Comparison of ENCODE assay signal across 11 mouse cellular contexts in the genomic region with DNA sequence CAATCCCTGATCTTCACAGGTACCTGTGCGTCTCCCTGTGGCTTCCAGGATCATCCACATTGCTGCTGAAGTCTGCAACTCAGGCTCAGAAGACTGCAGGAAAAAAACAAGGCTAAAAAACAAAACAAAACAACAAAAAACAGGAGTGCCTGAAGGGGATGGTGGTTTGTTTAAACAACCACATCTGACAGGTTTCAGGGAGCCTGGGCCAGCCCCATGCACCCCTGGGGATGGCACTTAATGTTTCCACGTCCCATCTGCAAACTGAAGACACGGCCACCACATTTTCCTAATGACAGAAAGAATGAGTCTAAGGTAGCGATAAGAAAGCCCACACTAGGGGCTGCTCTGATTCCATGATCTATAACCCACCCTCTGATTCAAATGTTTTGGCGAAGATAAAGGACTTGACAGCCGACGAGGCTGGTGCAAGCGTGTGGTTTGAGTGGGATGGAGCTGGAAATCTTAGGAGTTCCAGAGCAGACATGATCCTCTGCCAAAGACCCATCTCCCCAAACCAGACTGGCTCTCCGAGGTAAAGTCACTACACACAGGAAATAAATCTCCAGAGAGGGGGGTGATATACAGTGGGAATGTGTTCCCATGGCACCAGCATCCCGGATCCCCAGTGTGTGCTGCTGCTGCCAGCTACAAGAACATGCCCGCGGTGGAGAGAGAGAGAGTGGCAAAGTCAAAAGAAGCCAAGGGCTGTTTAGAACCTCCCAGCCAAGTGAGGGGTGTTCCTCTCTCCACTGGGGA. TPM values are rescaled to one million over a fixed set of nuclear protein-coding genes. Genes with fewer than 3 reads are reported as not detected.
DNase-seq lines count a peak whose midpoint lies in the region; ATAC-seq lines count a peak whose summit lies in the region.
"Had no signal": no experiment of that assay in that cellular context is flagged by ENCODE, and none has a peak within 500 bp of the region (broad histone marks: within the 10 kb centered on the region; RNA-seq: fewer than 3 reads in every experiment).

A gene (minus strand): TSS at position 282 of the 759 bp plus-strand sequence.

- peak in 1 of 2 experiments; percentile 61 for DNase-seq in frontal cortex, adult 2 months (ENCODE audit: extremely low spot score in 1 of 2, low spot score in 1 of 2)
- DNase-seq in frontal cortex, postnatal 14 days (ENCODE audit: low spot score in 2 of 2) = no peak
- no peak for DNase-seq in forebrain, embryonic 10.5 days (ENCODE audit: extremely low spot score, low spot score)
- no peak for DNase-seq in layer of hippocampus, adult 8-10 months (ENCODE audit: low spot score in 2 of 2)
- peak; percentile 33 for DNase-seq in midbrain, embryonic 14.5 days
- no peak for DNase-seq in testis, postnatal 14 days (ENCODE audit: low spot score)
- DNase-seq in gastrocnemius, adult 18-20 months (ENCODE audit: low spot score) = no peak
- DNase-seq: gastrocnemius, postnatal 36 days had no signal

- ATAC-seq in midbrain, embryonic 14.5 days (ENCODE audit: low FRiP score, low TSS enrichment) = no peak
- no peak for ATAC-seq in erythroid progenitor cell, adult 5-6 weeks (replicated peaks; ENCODE audit: low FRiP score, poor library complexity, severe bottlenecking)
- ATAC-seq: inflammation-experienced regulatory T-cells, adult 6 months had no signal

- H3K9me3 ChIP-seq in forebrain, embryonic 10.5 days = no peaks in the 10 kb centered on the region
- no peaks in the 10 kb centered on the region for H3K9me3 ChIP-seq in midbrain, embryonic 14.5 days (ENCODE audit: control insufficient read depth, low read length)

- H3K36me3 ChIP-seq in forebrain, embryonic 10.5 days (replicated peaks) = no peaks in the 10 kb centered on the region
- H3K36me3 ChIP-seq in midbrain, embryonic 14.5 days (ENCODE audit: control insufficient read depth, insufficient read depth, low read length) = no peaks in the 10 kb centered on the region

- no peak within 1 kb of the TSS for H3K27ac ChIP-seq in forebrain, embryonic 10.5 days
- H3K27ac ChIP-seq in midbrain, embryonic 14.5 days (replicated peaks; ENCODE audit: low read depth, low read length) = peak within 1 kb of the TSS; percentile 49; the same call in 1 of the 2 replicates

- peak within 1 kb of the TSS; percentile 65 for H3K4me2 ChIP-seq in midbrain, embryonic 14.5 days (ENCODE audit: low read length)

- peak within 1 kb of the TSS; percentile 37; the same call in 1 of the 2 replicates for H3K4me3 ChIP-seq in forebrain, embryonic 10.5 days
- H3K4me3 ChIP-seq in midbrain, embryonic 14.5 days (replicated peaks; ENCODE audit: low read depth, low read length) = peak within 1 kb of the TSS; percentile 34

- 71% methylated on average over 12 of the region's 12 CpGs for WGBS in forebrain, embryonic 10.5 days
- 52% methylated on average over 12 of the region's 12 CpGs for WGBS in midbrain, embryonic 14.5 days

- H3K27me3 ChIP-seq in forebrain, embryonic 10.5 days (ENCODE audit: poor library complexity, severe bottlenecking) = peaks cover 34% of the 10 kb centered on the region
- no peaks in the 10 kb centered on the region for H3K27me3 ChIP-seq in midbrain, embryonic 14.5 days (ENCODE audit: control insufficient read depth, insufficient read depth, low read length)

- peaks cover 16% of the 10 kb centered on the region for H3K4me1 ChIP-seq in forebrain, embryonic 10.5 days
- H3K4me1 ChIP-seq in midbrain, embryonic 14.5 days (ENCODE audit: control insufficient read depth, insufficient read depth, low read length) = peaks cover 18% of the 10 kb centered on the region

- H3K9ac ChIP-seq in midbrain, embryonic 14.5 days (replicated peaks; ENCODE audit: low read length) = peak within 1 kb of the TSS; percentile 45

RNA-seq across cellular contexts. Expression of the gene that starts here (rescaled TPM):
- 188 and 208 TPM in 2 replicates for polyA plus RNA-seq in frontal cortex, adult 2 months (2012; rRNA removed)
- polyA plus RNA-seq in forebrain, embryonic 10.5 days (2016; fragmentation: Nextera tagmentation; extraction: Ambion mirVana) = 0.25 and 0.60 TPM in 2 replicates
- total RNA-seq in layer of hippocampus, adult 8-10 months (2022) = 100 to 1,000 TPM; 199 to 216 (median 211) TPM
- polyA plus RNA-seq in midbrain, embryonic 14.5 days (2014; fragmentation: Nextera tagmentation; extraction: Ambion mirVana) = 15.6 and 15.8 TPM in 2 replicates
- not detected in 2 replicates for total RNA-seq in erythroid progenitor cell, adult 5-6 weeks (2015; ENCODE audit: low replicate concordance)
- total RNA-seq in erythroid progenitor cell, adult 5-6 weeks (2017; ENCODE audit: low replicate concordance) = not detected in 2 replicates
- not detected for total RNA-seq in gastrocnemius, adult 18-20 months (2021)
- total RNA-seq: gastrocnemius, postnatal 36 days had no signal
- polyA plus RNA-seq: inflammation-experienced regulatory T-cells, adult 6 months; Patski had no signal

Comparison
In these comparisons a context has a peak if more than half of its experiments do, and no peak if none do; other contexts are left out.
1. RNA of the gene that starts here (total RNA-seq): 199 to 216 TPM in layer of hippocampus, adult 8-10 months; not detected in gastrocnemius, adult 18-20 months and not detected in erythroid progenitor cell, adult 5-6 weeks; every median in the first group is over 100 times any median in the second.
2. RNA of the gene that starts here (polyA plus RNA-seq): 188 to 208 TPM in frontal cortex, adult 2 months; 15.6 to 15.8 TPM in midbrain, embryonic 14.5 days and 0.25 to 0.60 TPM in forebrain, embryonic 10.5 days; every median in the first group is over 10 times any median in the second.